Mouse (Mus musculus): Measurements from ENCODE around the gene Gm49393. TPM values are rescaled to one million over a fixed set of nuclear protein-coding genes. Genes with fewer than 3 reads are reported as not detected.

Gene Gm49393
- polyA plus RNA-seq, 1 experiment from 2014 or later = not detected

GRCm38 (mm10) chr13:60813722-60814121 is 121.7 kb downstream of the Gm49393 start:
- Histone ChIP-seq H3K9me3 (replicated peaks; ENCODE audit: low read length) (no peaks in the 10 kb centered on the region), H3K4me2 (ENCODE audit: low read length) (no peak overlapping the region), H3K4me1 (replicated peaks; ENCODE audit: insufficient read depth, low read length) (no peaks in the 10 kb centered on the region), H3K9ac (ENCODE audit: low read depth, low read length) (no peak overlapping the region), H3K36me3 (ENCODE audit: insufficient read depth, low read length) (no peaks in the 10 kb centered on the region), H3K4me3 (replicated peaks; ENCODE audit: low read depth, low read length) (no peak overlapping the region), H3K27ac (no peak overlapping the region), H3K27me3 (ENCODE audit: insufficient read depth, low read length) (no peaks in the 10 kb centered on the region)
- 47% methylated on average over 1 of the region's 1 CpGs for WGBS
- ATAC-seq (replicated peaks; ENCODE audit: low FRiP score, low read depth) = no peak; the same call in 1 of the 2 replicates
- no peak for TF ChIP-seq CTCF (IDR thresholded peaks at IDR 0.05; ENCODE audit: low read depth)
- no peak for DNase-seq (ENCODE audit: low spot score)

- Histone ChIP-seq H3K4me2 (ENCODE audit: low read length) (no peak overlapping the region), H3K27me3 (ENCODE audit: insufficient read depth, low read length) (no peaks in the 10 kb centered on the region), H3K36me3 (ENCODE audit: insufficient read depth, low read length) (no peaks in the 10 kb centered on the region), H3K27ac (no peak overlapping the region), H3K4me1 (replicated peaks; ENCODE audit: insufficient read depth, low read length) (no peaks in the 10 kb centered on the region), H3K9me3 (replicated peaks; ENCODE audit: low read length) (no peaks in the 10 kb centered on the region), H3K9ac (ENCODE audit: low read depth, low read length) (no peak overlapping the region), H3K4me3 (replicated peaks; ENCODE audit: low read depth, low read length) (no peak overlapping the region)
- no peak for TF ChIP-seq CTCF (IDR thresholded peaks at IDR 0.05; ENCODE audit: low read depth)
- 83% methylated on average over 6 of the region's 6 CpGs for WGBS
- ATAC-seq (replicated peaks; ENCODE audit: low FRiP score, low read depth) = no peak
- DNase-seq (ENCODE audit: low spot score) = no peak
These were observed 122.6 kb downstream of the Gm49393 start for GRCm38 (mm10) chr13:60812768-60813167.

GRCm38 (mm10) chr13:60809690-60810089 is 125.7 kb downstream of the Gm49393 start:
- no peaks in the 10 kb centered on the region for H3K27me3 ChIP-seq (ENCODE audit: insufficient read depth, low read length)
- no peak overlapping the region for H3K4me2 ChIP-seq (ENCODE audit: low read length)
- H3K4me1 ChIP-seq (replicated peaks; ENCODE audit: insufficient read depth, low read length) = no peaks in the 10 kb centered on the region
- no peak for TF ChIP-seq CTCF (IDR thresholded peaks at IDR 0.05; ENCODE audit: low read depth)
- H3K9me3 ChIP-seq (replicated peaks; ENCODE audit: low read length) = no peaks in the 10 kb centered on the region
- 79% methylated on average over 2 of the region's 2 CpGs for WGBS
- ATAC-seq (replicated peaks; ENCODE audit: low FRiP score, low read depth) = no peak
- H3K9ac ChIP-seq (ENCODE audit: low read depth, low read length) = no peak overlapping the region
- DNase-seq (ENCODE audit: low spot score) = no peak
- no peak overlapping the region for H3K27ac ChIP-seq
- H3K4me3 ChIP-seq (replicated peaks; ENCODE audit: low read depth, low read length) = no peak overlapping the region
- H3K36me3 ChIP-seq (ENCODE audit: insufficient read depth, low read length) = no peaks in the 10 kb centered on the region

Other genes with a start within 250 kb of the Gm49393 start
- gene BC051665, start 149.2 kb downstream of the Gm49393 start, polyA plus RNA-seq (2015; fragmentation: Nextera tagmentation; extraction: Ambion mirVana) = not detected in 2 replicates
- not detected in 2 replicates for gene Ctsll3, start 132.7 kb downstream of the Gm49393 start, polyA plus RNA-seq (2015; fragmentation: Nextera tagmentation; extraction: Ambion mirVana)
- 0.22 TPM in 1 of 2 replicates, not detected in the other for gene 4930486L24Rik, start 71.1 kb downstream of the Gm49393 start, polyA plus RNA-seq (2015; fragmentation: Nextera tagmentation; extraction: Ambion mirVana)
- gene Gm49392, start 38.7 kb downstream of the Gm49393 start, polyA plus RNA-seq (2015; fragmentation: Nextera tagmentation; extraction: Ambion mirVana) = 0.18 TPM in 1 of 2 replicates, not detected in the other
- 3.6 and 4.8 TPM in 2 replicates for gene Ctla2b, start 38.1 kb downstream of the Gm49393 start, polyA plus RNA-seq (2015; fragmentation: Nextera tagmentation; extraction: Ambion mirVana)
- gene Tpbpb, start 30.7 kb downstream of the Gm49393 start, polyA plus RNA-seq (2015; fragmentation: Nextera tagmentation; extraction: Ambion mirVana) = not detected in 2 replicates
- 0.66 and 2.6 TPM in 2 replicates for gene Gm49391, start 981 bp upstream of the Gm49393 start, polyA plus RNA-seq (2015; fragmentation: Nextera tagmentation; extraction: Ambion mirVana)
- gene Ctla2a, start 1.0 kb upstream of the Gm49393 start, polyA plus RNA-seq (2015; fragmentation: Nextera tagmentation; extraction: Ambion mirVana) = 33.9 and 42.9 TPM in 2 replicates
- not detected in 2 replicates for gene Tpbpa, start 6.4 kb upstream of the Gm49393 start, polyA plus RNA-seq (2015; fragmentation: Nextera tagmentation; extraction: Ambion mirVana)
- gene Ctsj, start 70.4 kb upstream of the Gm49393 start, polyA plus RNA-seq (2015; fragmentation: Nextera tagmentation; extraction: Ambion mirVana) = not detected in 2 replicates
- not detected in 2 replicates for gene Ctsq, start 105.0 kb upstream of the Gm49393 start, polyA plus RNA-seq (2015; fragmentation: Nextera tagmentation; extraction: Ambion mirVana)
- not detected in 2 replicates for gene Ctsr, start 228.7 kb upstream of the Gm49393 start, polyA plus RNA-seq (2015; fragmentation: Nextera tagmentation; extraction: Ambion mirVana)

All from kidney, postnatal 0 days (tissue).